Mouse (Mus musculus) spleen, postnatal 14 days (tissue): ENCODE measurements at regions not wholly inside any gene's neighbourhood (a gene's known extent, or its start where the extent isn't known, plus 50 kb on each side); places are given as distances from the start of the nearest gene placed in this dataset.

Experiments used
- DNase-seq, 2 experiments: peaks; one replicate each; pipeline ENCODE4 v3.0.0; 2021 to 2022; ENCODE audit warnings: low spot score in 2 of 2

GRCm38 (mm10) chr2:51452816-51453215, 174.5 kb upstream of the Tas2r134 start:
- DNase-seq = no peak

GRCm38 (mm10) chr2:51448121-51448520, 179.2 kb upstream of the Tas2r134 start:
- DNase-seq = no peak

- DNase-seq = no peak
These were observed 179.7 kb upstream of the Tas2r134 start for GRCm38 (mm10) chr2:51447616-51448015.

GRCm38 (mm10) chr2:51444386-51445080, 182.8 kb upstream of the Tas2r134 start:
- DNase-seq = no peak

- DNase-seq = no peak
These were observed 183.4 kb upstream of the Tas2r134 start for GRCm38 (mm10) chr2:51443946-51444345.

- no peak for DNase-seq
These were observed 188.3 kb upstream of the Tas2r134 start for GRCm38 (mm10) chr2:51439047-51439446.

GRCm38 (mm10) chr2:51436590-51436989, 190.7 kb upstream of the Tas2r134 start:
- DNase-seq = peak in 1 of 2 experiments; percentile 16

- no peak for DNase-seq
These were observed 195.7 kb upstream of the Tas2r134 start for GRCm38 (mm10) chr2:51431564-51431963.

- no peak for DNase-seq
These were observed 197.6 kb upstream of the Tas2r134 start for GRCm38 (mm10) chr2:51429716-51430115.

- DNase-seq = no peak
These were observed 204.9 kb upstream of the Tas2r134 start for GRCm38 (mm10) chr2:51422442-51422841.

- DNase-seq = no peak
These were observed 209.2 kb upstream of the Tas2r134 start for GRCm38 (mm10) chr2:51417908-51418690.

GRCm38 (mm10) chr2:51388390-51388789, 238.9 kb upstream of the Tas2r134 start:
- no peak for DNase-seq

GRCm38 (mm10) chr2:51387136-51387535, 238.2 kb upstream of the Rnd3 start:
- DNase-seq = no peak

- DNase-seq = no peak
These were observed 227.7 kb upstream of the Rnd3 start for GRCm38 (mm10) chr2:51376597-51376996.

GRCm38 (mm10) chr2:51374636-51375035, 225.7 kb upstream of the Rnd3 start:
- DNase-seq = no peak

- DNase-seq = no peak
These were observed 223.9 kb upstream of the Rnd3 start for GRCm38 (mm10) chr2:51372771-51373170.

GRCm38 (mm10) chr2:51362825-51363616, 214.1 kb upstream of the Rnd3 start:
- no peak for DNase-seq

- no peak for DNase-seq
These were observed 206.4 kb upstream of the Rnd3 start for GRCm38 (mm10) chr2:51355281-51355680.

GRCm38 (mm10) chr2:51354800-51355199, 205.9 kb upstream of the Rnd3 start:
- no peak for DNase-seq

- DNase-seq = no peak
These were observed 200.7 kb upstream of the Rnd3 start for GRCm38 (mm10) chr2:51349614-51350013.

GRCm38 (mm10) chr2:51348774-51349173, 199.9 kb upstream of the Rnd3 start:
- no peak for DNase-seq

GRCm38 (mm10) chr2:51347086-51347485, 198.2 kb upstream of the Rnd3 start:
- no peak for DNase-seq
